Mouse (Mus musculus) kidney, adult 2 months (tissue): ENCODE data around the gene Cdrt4.

Experiments used
- CTCF ChIP-seq: fragments of 200-500 bp; conservative IDR thresholded peaks from 2 replicates; pipeline ENCODE4 v1.5.1; 2011; ENCODE audit warnings: low read depth, mild to moderate bottlenecking, control low read depth, low read length, moderate library complexity, mixed read lengths; ENCODE audit not compliant: insufficient read depth, insufficient read length
- POLR2A ChIP-seq: fragments of 200-500 bp; IDR thresholded peaks from one replicate; pipeline ENCODE4 v1.6.1; 2011; ENCODE audit warnings: low read depth, low read length, control low read depth

- TF ChIP-seq CTCF, result no peak
- no peak for TF ChIP-seq POLR2A
These were observed 3.8 kb downstream of the Cdrt4 start for GRCm38 (mm10) chr11:62954766-62955165.
